Mouse (Mus musculus) embryonic stem cell, embryonic (primary cell): ENCODE measurements around the gene Atrnl1.

Experiments used
- CTCF ChIA-PET, 4 experiments: fragments of 300-600 bp in 2 of 4; fragments of 350-600 bp in 2 of 4; sonication (Branson Sonifier 250); formaldehyde crosslinking; loops; one replicate each; lab custom pipeline; 2022; ENCODE audit warnings: inconsistent platforms in 2 of 4; lab: Charles Lee
- POLR2A ChIA-PET, 4 experiments: fragments of 300-600 bp in 2 of 4; fragments of 350-600 bp in 2 of 4; sonication (Branson Sonifier 250); formaldehyde crosslinking; loops; one replicate each; lab custom pipeline; 2022; ENCODE audit warnings: antibody characterized with exemption in 4 of 4, inconsistent platforms in 1 of 4; lab: Charles Lee

Gene Atrnl1

DNA sequence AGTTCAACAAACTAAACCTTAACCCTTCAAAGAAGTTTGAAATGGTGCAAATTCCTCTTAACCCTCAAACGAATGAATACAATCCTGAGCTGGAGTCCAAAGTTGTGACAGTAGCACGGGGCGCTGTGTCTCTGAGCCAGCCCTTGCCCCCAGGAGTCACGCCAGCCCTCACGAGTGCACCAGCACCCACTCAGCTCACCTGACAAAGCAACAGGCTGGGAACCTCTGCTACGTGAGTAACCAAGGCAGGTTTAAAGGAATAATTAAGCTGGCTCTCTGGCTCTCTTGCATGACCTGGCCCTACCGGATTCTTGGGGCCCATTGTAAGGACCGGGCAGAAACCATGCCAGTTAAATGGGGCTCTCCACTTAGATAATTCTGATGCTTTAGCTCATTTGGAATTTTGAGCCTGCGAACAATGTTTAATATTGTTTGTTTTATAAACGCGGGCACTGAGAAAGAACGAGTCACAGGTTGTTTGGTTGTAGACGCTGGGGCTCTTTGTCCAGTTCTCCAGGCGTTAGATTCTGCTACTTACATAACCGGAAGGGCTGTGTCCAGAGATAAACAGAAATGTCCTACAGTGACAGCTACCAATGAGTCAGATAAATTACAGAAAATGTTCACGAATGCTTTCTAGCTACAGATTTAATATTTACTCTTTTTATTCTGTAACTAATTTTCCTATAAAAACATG is 10.5 kb upstream of the Atrnl1 start:
- CTCF ChIA-PET: no interaction called here
- POLR2A ChIA-PET: interaction anchor here in 2 of 4 experiments (0.7 to 1.2 kb wide), 7 partner anchors 9 to 479 kb away, joined by 3 to 8 read pairs (median 3); partner anchors contain the start of gene Atrnl1 (in 1 of the 2)

- ChIA-PET CTCF (no interaction called here), POLR2A (interaction anchor here in 1 of 4 experiments (1.2 kb wide), 2 partner anchors 9 to 11 kb away, joined by 3 to 8 read pairs; partner anchors contain the start of gene Atrnl1)
These were observed 9.9 kb upstream of the Atrnl1 start for GRCm38 (mm10) chr19:57600930-57601328.

- POLR2A ChIA-PET: interaction anchor here in 3 of 4 experiments (0.6 to 1.3 kb wide), 4 partner anchors 8 to 238 kb away, joined by 3 to 5 read pairs (median 4); no protein-coding TSS in a partner anchor
- CTCF ChIA-PET: interaction anchor here in 2 of 4 experiments (0.6 to 1.1 kb wide), 2 partner anchors 8 to 190 kb away, joined by 3 to 4 read pairs; no protein-coding TSS in a partner anchor
These were observed 7.2 kb upstream of the Atrnl1 start for GRCm38 (mm10) chr19:57603593-57603992.

DNA sequence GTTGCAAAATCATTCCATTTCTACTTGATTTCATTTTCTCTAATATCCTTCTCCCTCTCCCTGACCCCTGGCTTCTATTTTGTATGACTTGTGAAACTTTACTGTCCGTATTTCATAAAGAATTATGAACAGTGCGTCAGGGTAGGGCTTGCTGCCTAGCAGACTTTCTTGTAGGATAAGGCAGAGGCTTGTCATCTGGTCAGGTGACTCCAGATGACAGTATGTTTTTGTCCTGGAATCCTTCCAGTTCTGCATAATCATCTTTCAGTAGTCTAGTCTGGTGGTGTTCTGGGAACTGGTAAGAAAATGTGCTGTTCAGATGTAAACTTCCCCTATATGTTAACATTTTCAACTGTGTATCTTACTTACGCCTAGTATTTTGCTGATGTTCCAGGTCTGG is 4.9 kb upstream of the Atrnl1 start:
- ChIA-PET CTCF (no interaction called here), POLR2A (no interaction called here)

GRCm38 (mm10) chr19:57606351-57606750 is 4.5 kb upstream of the Atrnl1 start:
- ChIA-PET CTCF (no interaction called here), POLR2A (interaction anchor here in 1 of 4 experiments (0.9 kb wide), 1 partner anchor 25 kb away, joined by 3 read pairs; no protein-coding TSS in a partner anchor)

- ChIA-PET POLR2A (interaction anchor here in 3 of 4 experiments (0.6 to 2.1 kb wide), 29 partner anchors 9 to 1725 kb away, joined by 3 to 8 read pairs (median 4); no protein-coding TSS in a partner anchor), CTCF (interaction anchor here in 2 of 4 experiments (0.6 to 1.7 kb wide), 2 partner anchors 36 to 248 kb away, joined by 3 to 6 read pairs; partner anchors contain the start of gene Fam160b1 (in 1 of the 2))
These were observed 1.3 kb upstream of the Atrnl1 start for GRCm38 (mm10) chr19:57609361-57610057.

DNA sequence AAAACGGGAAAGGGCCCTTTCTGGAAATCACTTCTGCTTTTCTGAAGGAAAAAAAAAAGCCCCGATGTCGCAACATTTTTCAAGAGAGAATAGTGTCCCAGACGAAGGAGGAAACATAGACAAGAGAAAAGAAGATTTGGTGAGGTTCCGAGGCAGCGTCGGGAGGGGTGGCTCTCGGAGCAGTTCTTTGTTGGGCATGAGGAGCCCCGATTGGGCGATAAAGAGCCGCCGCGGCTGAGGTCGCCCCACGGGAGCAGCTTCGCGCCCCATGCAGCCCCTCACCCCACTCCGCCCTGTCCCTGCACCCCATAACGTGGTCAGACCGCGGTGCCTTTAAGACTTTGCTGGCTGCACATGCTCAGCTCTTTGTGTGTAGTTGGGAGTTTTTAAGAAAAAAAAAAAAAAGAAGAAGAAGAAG is 767 bp upstream of the Atrnl1 start:
- CTCF ChIA-PET: interaction anchor here in 1 of 4 experiments (1.7 kb wide), 1 partner anchor 249 kb away, joined by 6 read pairs; the partner anchor contains the start of gene Fam160b1
- POLR2A ChIA-PET: interaction anchor here in 3 of 4 experiments (0.6 to 2.1 kb wide), 25 partner anchors 8 to 1725 kb away, joined by 3 to 8 read pairs (median 4); partner anchors contain the start of gene Trub1 (in 1 of the 3)

GRCm38 (mm10) chr19:57611291-57612178 is 701 bp downstream of the Atrnl1 start:
- CTCF ChIA-PET: interaction anchor here in 3 of 4 experiments (0.6 to 1.7 kb wide), 6 partner anchors 8 to 501 kb away, joined by 3 to 6 read pairs (median 3); partner anchors contain the start of gene Fam160b1 (in 1 of the 3)
- POLR2A ChIA-PET: interaction anchor here in 3 of 4 experiments (0.7 to 2.1 kb wide), 12 partner anchors 8 to 236 kb away, joined by 3 to 8 read pairs (median 4); partner anchors contain the start of gene Trub1 (in 1 of the 3)

DNA sequence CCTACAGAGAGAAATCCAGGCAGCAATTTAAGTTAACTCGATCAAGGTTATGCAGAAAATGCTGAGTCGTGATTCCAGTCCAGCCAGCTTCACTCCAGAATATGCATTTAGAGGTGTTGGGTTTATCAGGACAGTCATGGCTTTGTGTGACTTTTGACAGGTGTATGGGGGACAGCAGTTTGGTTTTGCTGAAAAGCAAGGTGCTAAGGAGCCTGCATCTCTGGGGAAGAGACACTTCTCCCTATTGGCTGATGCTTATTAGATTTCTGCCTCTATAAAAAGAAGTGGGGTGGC is 1.3 kb downstream of the Atrnl1 start:
- POLR2A ChIA-PET: interaction anchor here in 3 of 4 experiments (0.9 to 1.8 kb wide), 7 partner anchors 9 to 237 kb away, joined by 3 to 8 read pairs (median 4); no protein-coding TSS in a partner anchor

DNA sequence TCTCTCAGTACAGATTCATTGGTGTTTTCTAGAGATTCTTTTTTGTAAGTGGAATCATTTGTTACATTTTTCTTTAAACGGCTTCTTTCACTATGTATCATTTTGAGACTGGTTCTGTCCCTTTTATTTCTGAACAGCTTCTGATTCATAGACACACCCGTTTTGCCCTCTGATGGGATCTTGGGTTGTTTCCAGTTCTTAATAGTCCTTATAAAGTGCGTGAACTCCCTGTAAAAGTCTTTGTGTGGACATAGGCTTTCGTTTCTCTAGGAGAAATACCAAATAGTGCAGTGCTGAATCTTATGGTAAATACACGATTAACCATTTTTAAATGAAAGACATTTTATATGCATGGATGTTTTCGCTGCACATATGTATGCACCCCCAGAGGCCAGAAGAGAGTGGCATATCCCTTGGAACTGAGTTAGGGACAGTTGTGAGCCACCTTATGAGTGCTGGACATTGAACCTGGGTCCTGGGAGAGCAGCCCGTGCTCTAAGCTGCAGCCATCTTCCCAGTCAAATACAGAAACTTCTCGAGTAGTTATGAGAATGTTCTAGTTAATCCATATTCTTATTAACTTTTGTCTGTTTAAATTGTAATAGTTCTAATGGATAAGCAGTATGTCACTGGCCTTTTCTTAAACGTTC is 5.3 kb downstream of the Atrnl1 start:
- POLR2A ChIA-PET: no interaction called here
- CTCF ChIA-PET: no interaction called here

More for the DNA sequence above, 1.3 kb downstream of the Atrnl1 start:
- CTCF ChIA-PET: interaction anchor here in 1 of 4 experiments (0.6 to 1.0 kb wide), 2 partner anchors 20 to 128 kb away, joined by 3 to 4 read pairs; no protein-coding TSS in a partner anchor

DNA sequence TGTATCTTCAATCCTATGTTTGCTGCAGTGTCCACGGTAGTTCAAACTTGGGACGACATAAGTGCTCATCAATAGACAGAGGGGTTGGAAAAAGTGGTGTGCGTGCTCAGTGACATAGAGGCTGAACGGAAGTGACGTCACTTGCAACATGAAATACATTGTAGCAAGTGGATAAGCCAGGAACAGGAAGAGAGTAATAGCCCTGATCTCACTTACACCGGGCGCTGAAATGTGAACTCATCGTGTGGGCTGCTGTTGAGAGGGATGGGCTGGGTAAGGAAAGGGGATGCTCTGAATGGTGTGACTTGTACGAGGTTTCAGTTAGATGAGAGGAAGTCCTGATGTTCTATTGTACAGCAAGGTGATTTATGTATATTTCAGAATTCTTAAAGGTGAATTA is 8.3 kb downstream of the Atrnl1 start:
- ChIA-PET POLR2A (interaction anchor here in 2 of 4 experiments (1.1 to 1.2 kb wide), 2 partner anchors 9 to 10 kb away, joined by 4 to 6 read pairs; no protein-coding TSS in a partner anchor), CTCF (no interaction called here)

DNA sequence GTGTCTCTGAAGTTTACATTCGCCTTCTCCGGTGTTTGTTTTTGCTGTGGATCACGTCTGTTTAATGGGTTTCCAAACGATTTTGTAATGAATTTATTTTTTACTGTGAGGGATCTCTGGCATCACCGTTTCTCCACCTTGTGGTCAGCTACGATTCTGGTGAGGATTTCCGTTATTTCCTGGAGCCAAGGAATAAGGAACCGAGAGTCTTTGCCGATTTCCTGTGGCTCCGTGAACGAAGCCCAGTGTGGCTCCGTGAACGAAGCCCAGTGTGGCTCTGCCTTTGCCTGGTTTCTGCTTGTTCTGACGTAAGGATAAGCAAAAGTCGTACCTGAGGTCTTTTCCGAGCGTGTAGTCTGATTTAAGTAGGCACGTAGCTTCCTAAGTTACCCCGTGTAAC is 11.0 kb downstream of the Atrnl1 start:
- ChIA-PET POLR2A (interaction anchor here in 1 of 4 experiments (0.9 kb wide), 1 partner anchor 12 kb away, joined by 3 read pairs; no protein-coding TSS in a partner anchor), CTCF (no interaction called here)

DNA sequence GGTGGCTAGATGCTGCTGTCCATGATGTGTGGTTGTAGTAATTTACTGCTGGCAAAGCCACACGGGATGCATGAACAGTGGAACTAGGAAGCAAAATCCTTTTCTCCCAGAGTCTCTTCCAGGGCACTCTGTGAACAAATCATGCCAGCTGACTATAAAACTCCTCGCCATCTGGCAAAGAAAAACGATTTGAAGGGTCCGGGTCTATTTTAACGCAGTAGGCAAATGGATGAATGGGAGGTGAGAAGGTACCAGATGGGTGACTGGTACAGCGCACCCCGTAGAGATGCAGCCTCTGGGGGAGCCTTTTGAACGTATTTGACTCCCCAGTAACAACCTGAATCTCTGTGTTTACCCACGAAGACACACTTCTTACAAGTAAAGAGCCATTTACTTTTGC is 14.9 kb downstream of the Atrnl1 start:
- ChIA-PET CTCF (interaction anchor here in 1 of 4 experiments (0.6 kb wide), 1 partner anchor 242 kb away, joined by 4 read pairs; no protein-coding TSS in a partner anchor), POLR2A (interaction anchor here in 1 of 4 experiments (0.6 kb wide), 1 partner anchor 15 kb away, joined by 3 read pairs; the partner anchor contains the start of gene Atrnl1)

GRCm38 (mm10) chr19:57627251-57627650 is 16.4 kb downstream of the Atrnl1 start:
- POLR2A ChIA-PET: interaction anchor here in 2 of 4 experiments (0.6 to 1.4 kb wide), 3 partner anchors 10 to 171 kb away, joined by 3 read pairs; no protein-coding TSS in a partner anchor
- CTCF ChIA-PET: interaction anchor here in 1 of 4 experiments (0.6 to 0.7 kb wide), 2 partner anchors 130 to 862 kb away, joined by 3 read pairs; no protein-coding TSS in a partner anchor

DNA sequence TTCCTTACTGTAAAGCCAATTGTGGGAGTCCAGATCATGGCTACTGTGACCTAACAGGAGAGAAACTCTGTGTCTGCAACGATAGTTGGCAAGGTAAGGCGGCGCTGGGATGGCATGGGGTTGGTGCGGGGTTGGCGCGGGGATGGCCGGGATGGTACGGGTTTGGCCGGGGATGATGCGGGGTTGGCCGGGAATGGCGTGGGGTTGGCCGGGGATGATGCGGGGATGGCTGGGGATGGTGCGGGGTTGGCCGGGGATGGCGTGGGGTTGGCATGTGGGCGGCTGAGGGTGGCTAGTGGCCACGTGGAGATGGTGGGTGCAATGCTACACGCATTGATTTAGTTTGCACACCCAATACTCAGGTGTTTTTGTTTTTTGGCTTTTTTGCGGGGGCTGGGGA is 31.7 kb downstream of the Atrnl1 start:
- ChIA-PET POLR2A (interaction anchor here in 3 of 4 experiments (0.7 to 2.4 kb wide), 4 partner anchors 15 to 308 kb away, joined by 3 to 10 read pairs (median 6); no protein-coding TSS in a partner anchor), CTCF (interaction anchor here in 2 of 4 experiments (0.7 to 2.0 kb wide), 6 partner anchors 15 to 713 kb away, joined by 3 to 9 read pairs (median 4); no protein-coding TSS in a partner anchor)

GRCm38 (mm10) chr19:57642980-57643379 is 32.1 kb downstream of the Atrnl1 start:
- POLR2A ChIA-PET: interaction anchor here in 2 of 4 experiments (0.8 to 2.4 kb wide), 3 partner anchors 14 to 308 kb away, joined by 3 to 8 read pairs (median 3); no protein-coding TSS in a partner anchor
- CTCF ChIA-PET: interaction anchor here in 3 of 4 experiments (0.6 to 2.0 kb wide), 12 partner anchors 14 to 315 kb away, joined by 3 to 9 read pairs (median 3); no protein-coding TSS in a partner anchor
